8 mouse cellular contexts compared by ENCODE assay signal in the genomic region with DNA sequence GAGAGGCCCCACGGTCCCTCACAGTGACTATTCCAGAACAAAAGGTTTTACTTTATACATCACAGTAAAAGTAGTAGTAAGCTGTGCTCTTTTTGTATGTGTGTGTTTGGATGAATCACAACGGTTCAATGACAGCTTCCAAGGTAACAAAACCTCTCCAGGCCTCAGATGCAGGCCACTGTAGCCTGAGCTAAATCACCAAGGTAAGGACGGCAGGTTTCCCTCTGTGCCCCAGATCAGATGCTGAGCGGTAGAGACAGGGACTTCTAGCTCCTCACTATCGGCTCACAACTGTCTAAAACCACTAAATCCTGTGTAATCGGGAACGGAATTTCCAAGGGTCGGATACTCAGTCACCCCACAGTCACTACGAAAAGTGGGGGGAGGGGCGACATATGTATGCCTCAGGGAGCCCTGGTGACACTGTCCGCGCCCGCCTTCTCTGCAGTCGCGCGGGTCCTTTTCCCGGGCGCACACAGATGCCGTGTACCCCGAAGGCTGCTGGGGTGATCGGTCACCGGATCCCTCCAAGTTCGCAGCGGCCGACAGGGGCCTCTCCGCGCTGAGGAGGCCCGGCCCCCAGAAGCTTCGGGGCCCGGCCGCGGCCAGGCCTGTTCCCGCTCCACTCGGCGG. TPM values are rescaled to one million over a fixed set of nuclear protein-coding genes. Genes with fewer than 3 reads are reported as not detected.
DNase-seq lines count a peak whose midpoint lies in the region; ATAC-seq and TF ChIP-seq lines count a peak whose summit lies in the region.

No protein-coding gene starts in this region.

- DNase-seq in MN1 (ENCODE audit: low spot score) = peak; percentile 43
- DNase-seq in forebrain, embryonic 11.5 days (ENCODE audit: low spot score) = peak; percentile 84
- DNase-seq in heart, postnatal 10 days = peak; percentile 57 to 68
- peak; percentile 49 to 50 for DNase-seq in layer of hippocampus, adult 8-10 months (ENCODE audit: low spot score in 2 of 2)
- peak; percentile 71 for DNase-seq in lung, postnatal 10 days
- DNase-seq in right cerebral cortex, postnatal 10 days (ENCODE audit: low spot score in 2 of 2) = peak; percentile 75 to 79
- DNase-seq in urinary bladder, adult 2 months (ENCODE audit: low spot score) = no peak

- no peak overlapping the region; the same call in 1 of the 2 replicates for H3K27ac ChIP-seq in bone marrow macrophage, adult 2 months (ENCODE audit: insufficient read depth, low read depth, low read length)
- peak overlapping the region; percentile 82 for H3K27ac ChIP-seq in forebrain, embryonic 11.5 days (ENCODE audit: low read depth, low read length)

- H3K4me3 ChIP-seq in bone marrow macrophage, adult 2 months (ENCODE audit: insufficient read depth, low read length) = peak overlapping the region; percentile 85
- H3K4me3 ChIP-seq in forebrain, embryonic 11.5 days (ENCODE audit: low read depth, low read length) = peak overlapping the region; percentile 89

- no peaks in the 10 kb centered on the region for H3K9me3 ChIP-seq in forebrain, embryonic 11.5 days (ENCODE audit: control insufficient read depth, low read length)

- peak; percentile 17; the same call in 1 of the 2 replicates for ATAC-seq in forebrain, embryonic 11.5 days (replicated peaks; ENCODE audit: low FRiP score)

- peaks cover 9% of the 10 kb centered on the region for H3K36me3 ChIP-seq in forebrain, embryonic 11.5 days (ENCODE audit: control insufficient read depth, insufficient read depth, low read length)

- H3K4me1 ChIP-seq in bone marrow macrophage, adult 2 months (ENCODE audit: control insufficient read depth, insufficient read depth, low read length) = peaks cover 11% of the 10 kb centered on the region
- H3K4me1 ChIP-seq in forebrain, embryonic 11.5 days (replicated peaks; ENCODE audit: control insufficient read depth, insufficient read depth, low read length) = peaks cover 4% of the 10 kb centered on the region

- H3K9ac ChIP-seq in forebrain, embryonic 11.5 days (ENCODE audit: low read length) = peak overlapping the region; percentile 96

- no peaks in the 10 kb centered on the region for H3K27me3 ChIP-seq in forebrain, embryonic 11.5 days (ENCODE audit: control insufficient read depth, insufficient read depth, low read length)

- WGBS in forebrain, embryonic 11.5 days = 1% methylated on average over 35 of the region's 35 CpGs

- intact Hi-C loops in heart, postnatal 10 days (cut with DNase I) = loop anchor here (5.0 kb wide), 1 partner anchor 42 kb away; the partner anchor contains the start of genes Nudt22 and Trpt1

- H3K4me2 ChIP-seq in forebrain, embryonic 11.5 days (ENCODE audit: low read depth, low read length, severe bottlenecking) = peak overlapping the region; percentile 87

- TF ChIP-seq POLR2A in bone marrow macrophage, adult 2 months (IDR thresholded peaks at IDR 0.05; ENCODE audit: borderline replicate concordance, low read depth, low read length) = no peak

- no peak for TF ChIP-seq CTCF in bone marrow macrophage, adult 2 months (IDR thresholded peaks at IDR 0.05; ENCODE audit: low read depth, low read length)

RNA-seq across cellular contexts. Expression of gene Stip1, which starts 0.6 kb away (rescaled TPM):
- 54.7 and 56.2 TPM in 2 replicates for polyA plus RNA-seq in bone marrow macrophage, adult 2 months (2012; ENCODE audit: insufficient read depth, insufficient read length, missing spikeins)
- polyA plus RNA-seq in forebrain, embryonic 11.5 days (2014; fragmentation: Nextera tagmentation; extraction: Ambion mirVana) = 428 and 444 TPM in 2 replicates
- 100 to 1,000 TPM; 104 to 117 TPM for total RNA-seq in heart, postnatal 10 days (2021)
- total RNA-seq in layer of hippocampus, adult 8-10 months (2022) = 100 to 1,000 TPM; 155 to 228 (median 191) TPM
- 82.9 and 85.9 TPM in 2 replicates for polyA plus RNA-seq in urinary bladder, adult 2 months (2012; rRNA removed)

RNA-seq across cellular contexts. Expression of gene Macrod1, which starts 17.4 kb away (rescaled TPM):
- 14.9 and 18.3 TPM in 2 replicates for polyA plus RNA-seq in bone marrow macrophage, adult 2 months (2012; ENCODE audit: insufficient read depth, insufficient read length, missing spikeins)
- 3.6 and 4.0 TPM in 2 replicates for polyA plus RNA-seq in forebrain, embryonic 11.5 days (2014; fragmentation: Nextera tagmentation; extraction: Ambion mirVana)
- total RNA-seq in heart, postnatal 10 days (2021) = 100 to 1,000 TPM; 168 to 172 TPM
- 10 to 100 TPM; 19.2 to 21.4 (median 20.1) TPM for total RNA-seq in layer of hippocampus, adult 8-10 months (2022)
- 23.7 and 26.2 TPM in 2 replicates for polyA plus RNA-seq in urinary bladder, adult 2 months (2012; rRNA removed)

RNA-seq across cellular contexts. Expression of gene Fermt3, which starts 19.9 kb away (rescaled TPM):
- 179 and 190 TPM in 2 replicates for polyA plus RNA-seq in bone marrow macrophage, adult 2 months (2012; ENCODE audit: insufficient read depth, insufficient read length, missing spikeins)
- polyA plus RNA-seq in forebrain, embryonic 11.5 days (2014; fragmentation: Nextera tagmentation; extraction: Ambion mirVana) = 8.0 and 8.5 TPM in 2 replicates
- total RNA-seq in heart, postnatal 10 days (2021) = 1 to 10 TPM; 5.2 to 6.6 TPM
- total RNA-seq in layer of hippocampus, adult 8-10 months (2022) = 10 to 100 TPM in 2 of 4 experiments, 1 to 10 TPM in 2; 3.7 to 17.8 (median 9.2) TPM
- 13.9 and 15.7 TPM in 2 replicates for polyA plus RNA-seq in urinary bladder, adult 2 months (2012; rRNA removed)

RNA-seq across cellular contexts. Expression of gene Trpt1, which starts 43.3 kb away (rescaled TPM):
- polyA plus RNA-seq in bone marrow macrophage, adult 2 months (2012; ENCODE audit: insufficient read depth, insufficient read length, missing spikeins) = 1.7 and 2.5 TPM in 2 replicates
- 12.8 and 14.9 TPM in 2 replicates for polyA plus RNA-seq in forebrain, embryonic 11.5 days (2014; fragmentation: Nextera tagmentation; extraction: Ambion mirVana)
- 10 to 100 TPM; 21.2 to 21.9 TPM for total RNA-seq in heart, postnatal 10 days (2021)
- 10 to 100 TPM; 16.5 to 20.8 (median 16.6) TPM for total RNA-seq in layer of hippocampus, adult 8-10 months (2022)
- polyA plus RNA-seq in urinary bladder, adult 2 months (2012; rRNA removed) = 22.9 and 28.4 TPM in 2 replicates

RNA-seq across cellular contexts. Expression of gene Nudt22, which starts 43.3 kb away (rescaled TPM):
- polyA plus RNA-seq in bone marrow macrophage, adult 2 months (2012; ENCODE audit: insufficient read depth, insufficient read length, missing spikeins) = 9.6 and 11.1 TPM in 2 replicates
- polyA plus RNA-seq in forebrain, embryonic 11.5 days (2014; fragmentation: Nextera tagmentation; extraction: Ambion mirVana) = 13.5 and 14.6 TPM in 2 replicates
- 10 to 100 TPM; 27.3 to 29.7 TPM for total RNA-seq in heart, postnatal 10 days (2021)
- total RNA-seq in layer of hippocampus, adult 8-10 months (2022) = 10 to 100 TPM; 13.7 to 17.4 (median 14.2) TPM
- 32.6 and 37.4 TPM in 2 replicates for polyA plus RNA-seq in urinary bladder, adult 2 months (2012; rRNA removed)

Comparison
In these comparisons a context has a peak if more than half of its experiments do, and no peak if none do; other contexts are left out.
1. RNA of gene Fermt3, which starts 19.9 kb away (polyA plus RNA-seq): 179 to 190 TPM in bone marrow macrophage, adult 2 months; 13.9 to 15.7 TPM in urinary bladder, adult 2 months and 8.0 to 8.5 TPM in forebrain, embryonic 11.5 days; every median in the first group is over 10 times any median in the second.